Mouse (Mus musculus) neutrophil, adult 5-6 weeks (primary cell): Measurements from ENCODE around the gene Midn. TPM values are rescaled to one million over a fixed set of nuclear protein-coding genes. Genes with fewer than 3 reads are reported as not detected.
A peak's percentile ranks its signal among the peaks of the same experiment; 100 is the strongest.

Experiments
- ATAC-seq: fragments of 151-379, 151-347 bp; 2 replicates; pipeline ENCODE4 v1.8.0; 2017; ENCODE audit warnings: mild to moderate bottlenecking, moderate TSS enrichment; ENCODE audit not compliant: insufficient number of reproducible peaks, poor library complexity, low FRiP score, severe bottlenecking; ENCODE audit errors: extremely low read depth
- total RNA-seq: library from RNA; stranded (forward); fragments of 200-1000 nt; gene quantifications from 2 replicates; pipeline ENCODE4 v1.2.3, GENCODE M21; 2017

Midn gene
- total RNA-seq, 1 experiment from 2014 or later = 126 TPM

DNA sequence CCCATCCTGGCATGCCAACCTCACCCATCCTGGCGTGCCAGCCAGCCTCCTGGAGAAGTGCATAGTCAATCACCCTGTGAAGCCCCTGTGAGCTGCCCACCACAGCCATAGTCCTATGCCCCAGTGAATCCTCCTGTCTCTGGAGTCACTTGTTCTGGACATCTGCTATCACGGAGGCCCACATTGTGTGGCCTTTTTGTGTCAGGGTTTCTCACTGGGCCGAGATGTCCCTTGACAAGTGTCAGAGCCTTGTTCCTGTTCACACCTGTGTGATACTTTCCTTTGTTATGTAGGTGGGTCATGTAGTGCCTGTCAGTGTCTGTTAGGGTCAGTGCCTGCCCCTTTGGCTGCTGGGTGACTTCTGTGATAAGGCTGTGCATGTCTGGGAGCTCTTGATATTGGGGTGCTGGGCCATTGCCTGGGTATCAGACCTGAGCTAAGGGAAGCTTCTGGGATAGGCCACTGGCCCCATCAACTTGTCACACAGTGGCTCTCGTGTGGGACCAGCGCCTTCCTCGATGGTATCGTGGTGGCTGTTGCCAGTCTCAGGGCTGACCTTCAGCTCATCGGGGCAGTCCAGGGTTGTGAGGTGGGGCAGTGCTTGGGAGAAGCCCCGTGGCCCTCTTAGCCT lies 24.0 kb upstream of the Midn start:
- no peak for ATAC-seq

DNA sequence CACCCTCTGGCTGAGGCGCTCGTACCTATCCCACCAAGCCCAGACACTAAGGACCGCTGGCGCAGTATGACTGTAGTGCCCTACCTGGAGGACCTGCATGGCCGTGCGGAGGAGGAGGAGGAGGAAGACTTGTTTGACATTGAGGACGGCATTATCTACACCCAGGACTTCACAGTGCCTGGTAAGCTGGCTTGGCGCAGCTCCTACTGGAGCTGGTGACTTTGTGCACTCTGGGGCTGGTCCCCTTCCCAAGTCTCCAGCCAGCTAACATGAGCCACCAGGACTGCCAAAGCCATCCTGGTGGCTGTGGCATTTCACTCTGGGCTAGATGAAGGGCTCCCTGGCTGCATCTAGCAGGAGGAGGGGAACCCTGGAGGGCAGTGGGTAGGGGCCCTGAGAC lies 20.2 kb upstream of the Midn start:
- no peak for ATAC-seq

DNA sequence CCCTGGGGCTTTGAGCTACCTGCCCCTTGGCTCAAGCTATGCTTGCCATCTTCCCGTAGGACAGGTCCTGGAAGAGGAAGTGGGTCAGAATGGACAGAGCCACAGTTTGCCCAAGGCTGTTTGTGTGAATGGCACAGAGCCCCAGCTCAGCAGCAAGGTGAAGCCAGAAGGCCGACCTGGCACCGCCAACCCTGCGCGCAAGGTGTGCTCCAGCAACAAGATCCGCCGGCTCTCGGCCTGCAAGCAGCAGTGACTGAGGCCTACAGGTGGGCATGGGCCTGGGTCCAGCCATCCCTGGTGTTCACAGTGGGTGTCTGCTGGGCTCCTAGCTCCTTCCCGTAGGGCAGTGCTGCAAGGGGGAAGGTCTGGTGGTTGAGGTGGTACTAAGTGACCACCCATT lies 18.2 kb upstream of the Midn start:
- ATAC-seq = no peak

DNA sequence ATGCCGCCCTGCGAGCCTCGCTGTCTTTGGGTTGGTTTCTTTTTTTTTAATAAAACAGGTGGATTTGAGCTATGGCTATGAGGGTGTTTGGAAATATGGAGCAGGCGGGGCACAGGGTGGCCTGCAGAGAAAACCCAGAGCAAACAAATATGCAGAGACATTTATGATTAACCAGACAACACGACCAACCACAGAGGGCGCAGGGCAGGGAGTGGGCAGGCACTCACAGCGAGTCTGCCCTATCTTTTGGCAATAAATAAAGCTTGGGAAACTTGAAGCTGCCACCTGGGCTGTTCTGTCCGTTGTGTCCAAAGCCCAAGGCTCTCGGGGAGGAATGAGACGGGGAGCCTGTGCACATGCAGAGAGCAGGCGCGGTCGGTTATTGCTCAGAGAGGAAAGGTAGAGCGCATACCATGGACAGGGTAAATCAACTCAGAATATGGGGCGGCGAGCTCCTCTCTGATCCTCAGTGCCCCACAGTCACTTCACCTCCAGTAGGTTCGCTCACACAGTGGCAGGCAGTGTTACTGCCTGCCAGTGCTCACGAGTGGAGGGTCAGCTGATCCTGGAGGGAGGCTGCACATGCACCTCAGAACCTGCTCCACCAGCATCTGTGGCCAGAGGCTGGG lies 17.6 kb upstream of the Midn start:
- ATAC-seq = no peak

DNA sequence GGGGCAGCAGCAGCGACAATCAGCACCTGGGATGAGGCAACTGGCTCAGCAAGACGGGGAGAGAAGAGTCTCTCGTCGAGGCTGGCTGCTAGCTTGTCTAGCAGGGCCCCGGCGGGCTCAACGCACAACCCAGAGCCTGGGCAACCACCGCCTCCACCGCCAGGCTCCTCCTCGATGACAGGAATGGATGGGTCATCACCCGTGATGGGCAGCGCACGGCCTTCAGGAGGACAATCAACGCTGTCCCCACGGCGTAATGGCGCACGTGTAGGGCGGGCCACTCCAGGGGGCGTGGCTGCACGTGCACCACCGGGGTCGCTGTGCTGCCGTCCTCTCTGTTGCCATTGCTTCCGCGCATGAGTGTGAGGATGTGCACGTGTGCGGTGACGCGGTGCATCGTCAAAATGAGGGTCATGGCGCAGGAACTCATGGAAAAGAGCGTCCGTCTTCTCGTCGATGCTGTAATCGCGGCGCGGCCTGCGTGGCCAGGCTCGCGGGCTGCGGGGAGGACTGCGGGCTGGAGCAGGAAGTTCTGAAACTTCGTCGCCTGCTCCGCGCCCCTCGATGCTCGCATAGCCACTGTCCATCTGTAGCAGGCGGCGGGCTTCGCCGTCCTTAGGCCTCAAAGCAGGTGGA lies 16.6 kb upstream of the Midn start:
- no peak for ATAC-seq

- no peak for ATAC-seq
Measured at GRCm38 (mm10) chr10:80131952-80132350, 16.1 kb upstream of the Midn start.

- ATAC-seq = peak; percentile 38
Measured at GRCm38 (mm10) chr10:80133226-80133849, 14.7 kb upstream of the Midn start.

DNA sequence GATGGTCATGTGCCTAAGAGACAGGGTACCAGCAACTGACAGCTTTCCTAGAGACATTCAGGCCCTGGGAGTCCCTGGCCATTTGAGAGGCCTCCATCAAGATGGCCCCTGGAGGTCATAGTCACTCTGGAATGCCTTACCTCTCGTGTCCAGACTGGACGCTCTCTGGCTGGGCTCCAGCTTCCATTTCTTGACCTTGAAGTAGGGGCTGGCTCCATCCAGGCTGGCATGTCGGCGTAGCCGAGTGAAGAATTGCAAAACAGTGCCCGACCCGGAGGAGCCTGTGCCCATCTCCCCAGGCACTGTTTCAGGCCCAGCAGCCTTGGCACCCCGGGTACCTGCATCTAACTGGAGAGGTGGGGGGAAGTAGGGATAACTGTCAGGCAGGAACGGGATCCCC lies 13.7 kb upstream of the Midn start:
- no peak for ATAC-seq

- ATAC-seq = no peak
Measured at GRCm38 (mm10) chr10:80135161-80135560, 12.9 kb upstream of the Midn start.

DNA sequence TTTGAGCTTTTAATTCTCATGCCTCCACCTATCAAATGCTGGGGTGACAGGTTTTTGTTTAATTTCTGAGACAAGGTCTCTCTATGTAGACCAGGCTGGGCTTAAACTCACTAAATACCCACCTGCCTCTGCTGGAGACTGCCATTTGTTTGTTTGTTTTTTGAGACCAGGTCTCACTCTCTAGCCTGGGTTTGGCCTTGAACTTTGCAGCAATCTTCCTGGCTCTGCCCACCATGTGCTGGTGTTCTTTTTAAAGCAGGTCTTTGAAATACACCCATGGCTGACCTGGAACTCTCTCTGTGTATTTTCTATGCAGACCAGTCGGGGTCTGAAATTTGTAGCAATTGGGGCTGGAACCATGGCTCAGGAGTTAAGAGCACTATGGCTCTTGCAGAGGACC lies 12.4 kb upstream of the Midn start:
- no peak for ATAC-seq

DNA sequence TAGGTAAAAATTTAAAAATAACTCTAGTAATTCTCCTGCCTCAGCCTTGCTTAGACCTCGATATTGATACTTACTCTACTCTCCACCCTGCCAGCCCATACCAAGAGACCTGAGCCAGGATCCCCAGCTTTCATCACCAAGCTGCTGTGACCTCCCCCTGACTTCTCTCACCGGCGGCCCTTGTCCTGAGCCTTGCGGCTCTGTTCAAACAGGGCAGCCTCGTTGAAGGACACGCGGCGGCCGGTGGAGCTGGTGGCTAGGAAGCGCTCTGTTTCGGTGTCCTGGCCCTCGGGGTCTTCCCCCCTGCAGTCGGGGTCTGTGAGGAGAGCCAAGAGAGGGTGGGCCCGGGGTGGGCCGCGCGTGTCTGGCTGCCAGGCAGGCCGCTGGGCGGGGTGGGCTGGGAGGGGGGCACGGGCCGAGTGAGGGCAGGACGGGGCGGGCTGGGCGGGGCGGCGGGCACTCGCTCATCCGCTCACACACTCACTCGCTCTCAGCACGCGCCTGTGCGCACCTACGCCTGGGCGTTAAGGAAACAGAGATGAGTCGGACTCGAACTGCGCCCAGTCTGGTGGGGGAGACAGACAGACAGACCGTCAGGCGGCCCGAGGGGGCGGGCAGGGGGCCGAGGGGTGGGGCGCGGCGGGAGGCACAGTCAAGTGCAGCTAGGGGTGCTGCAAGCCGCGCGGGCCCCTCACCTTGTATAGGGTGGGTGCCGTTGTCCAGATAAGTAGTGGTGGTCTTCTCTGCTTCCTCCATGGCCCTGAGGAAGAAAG lies 11.7 kb upstream of the Midn start:
- ATAC-seq = no peak

DNA sequence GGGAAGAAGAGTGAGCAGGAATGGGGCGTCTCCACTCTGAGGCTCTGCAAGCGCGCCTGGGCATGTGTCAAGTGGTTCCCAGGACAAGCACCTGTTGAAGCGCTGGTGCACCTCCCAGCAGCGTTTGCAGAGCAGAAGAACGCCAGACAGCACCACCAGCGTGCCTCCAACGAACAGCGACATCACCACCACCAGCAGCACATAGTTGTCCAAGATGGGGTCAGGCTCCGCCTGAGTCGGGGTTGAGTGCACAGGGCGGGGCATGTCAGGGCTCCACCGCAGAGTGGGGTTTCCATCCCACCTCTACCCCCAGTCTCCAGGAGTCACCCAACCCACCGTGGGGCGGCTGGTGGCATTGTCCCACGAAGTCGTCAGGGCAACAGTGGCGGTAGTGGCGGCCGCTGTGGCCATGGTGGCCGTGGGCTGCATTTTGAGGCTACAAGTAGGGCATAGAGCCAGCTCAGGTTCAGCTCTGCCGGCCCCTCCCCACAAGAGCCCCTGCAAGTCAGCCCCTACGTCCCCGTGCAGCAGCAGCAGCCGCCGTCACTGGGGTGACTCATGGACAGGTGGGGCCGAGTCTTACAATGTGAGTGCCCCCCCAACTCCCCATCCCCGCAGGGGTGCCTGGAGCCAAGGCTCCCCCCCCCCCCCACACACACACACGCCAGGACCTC lies 11.0 kb upstream of the Midn start:
- no peak for ATAC-seq

- ATAC-seq = no peak
Measured at GRCm38 (mm10) chr10:80137626-80138552, 10.2 kb upstream of the Midn start.

- no peak for ATAC-seq
Measured at GRCm38 (mm10) chr10:80138553-80139438, 9.3 kb upstream of the Midn start, which contains the start of gene Atp5d. TSS of gene Atp5d (plus strand) at chr10:80138632.

GRCm38 (mm10) chr10:80139439-80139775 lies 8.7 kb upstream of the Midn start:
- no peak for ATAC-seq

GRCm38 (mm10) chr10:80139975-80140665 lies 8.0 kb upstream of the Midn start:
- ATAC-seq = no peak

GRCm38 (mm10) chr10:80140666-80141035 lies 7.4 kb upstream of the Midn start, which contains the start of gene Cbarp:
TSS of gene Cbarp (minus strand) at chr10:80140835.
- no peak for ATAC-seq
